Mouse (Mus musculus): ENCODE results near the gene Tmpo.
A peak's percentile ranks its signal among the peaks of the same experiment; 100 is the strongest.
"Not testable (repeated sequence)": the region's sequence is repeated elsewhere in the genome, so short reads cannot be mapped to it uniquely, and the experiment has no call there.

Tmpo gene

GRCm38 (mm10) chr10:91184893-91185292 lies 3.8 kb upstream of the Tmpo start:
- not testable (repeated sequence) for DNase-seq

DNA sequence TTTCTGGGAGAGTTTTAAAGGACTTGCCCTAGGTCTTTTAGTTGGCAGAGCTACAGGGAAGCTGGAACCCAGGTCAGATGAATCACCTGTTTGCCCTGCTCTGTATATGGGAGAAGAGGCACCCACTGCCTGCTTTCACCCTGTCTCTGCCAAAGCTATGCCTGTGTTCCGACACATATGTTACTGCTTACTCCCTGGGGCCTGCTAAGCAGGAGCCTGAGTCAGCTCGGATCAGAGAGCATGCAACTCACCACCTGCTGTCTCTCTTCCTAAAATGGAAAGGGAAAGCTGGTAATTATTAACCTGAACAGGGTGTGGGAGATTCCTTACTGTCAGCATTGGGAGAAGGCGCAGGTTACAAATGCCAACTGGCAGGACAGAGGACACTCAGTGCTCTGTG lies 2.2 kb upstream of the Tmpo start:
- DNase-seq = peak; percentile 23 to 55

DNA sequence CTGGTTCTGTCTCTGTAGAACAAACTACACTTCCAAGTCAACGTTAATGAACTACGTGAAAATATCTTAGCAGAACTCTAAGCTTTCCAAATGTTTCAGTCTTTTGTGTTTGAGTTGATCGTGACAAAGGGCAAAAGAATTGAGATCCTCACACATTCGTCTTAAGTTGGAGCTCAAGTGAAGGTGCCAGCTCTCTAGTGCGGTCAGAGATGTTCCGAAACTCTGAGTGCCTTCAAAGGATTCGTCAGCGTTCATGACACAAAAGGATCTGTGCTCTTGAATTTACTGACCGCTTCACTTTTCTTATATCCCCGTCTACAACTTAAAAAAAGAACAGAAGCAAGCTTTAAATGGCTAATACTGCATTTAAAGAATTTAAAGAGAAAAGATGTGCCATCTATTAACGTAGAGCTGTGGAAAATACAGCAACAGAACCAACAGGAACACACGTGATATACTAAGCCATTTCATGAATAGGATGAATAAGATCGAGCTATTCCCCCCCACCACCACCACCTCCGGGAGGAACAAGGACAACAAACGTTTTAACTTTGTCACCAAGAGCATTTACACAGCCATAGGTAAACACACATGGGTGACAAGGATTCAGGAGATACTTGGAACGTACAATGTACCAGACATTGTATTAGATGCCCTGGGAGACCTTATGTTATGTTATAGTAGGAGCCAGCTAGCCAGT lies 1.3 kb upstream of the Tmpo start:
- no peak for DNase-seq

DNA sequence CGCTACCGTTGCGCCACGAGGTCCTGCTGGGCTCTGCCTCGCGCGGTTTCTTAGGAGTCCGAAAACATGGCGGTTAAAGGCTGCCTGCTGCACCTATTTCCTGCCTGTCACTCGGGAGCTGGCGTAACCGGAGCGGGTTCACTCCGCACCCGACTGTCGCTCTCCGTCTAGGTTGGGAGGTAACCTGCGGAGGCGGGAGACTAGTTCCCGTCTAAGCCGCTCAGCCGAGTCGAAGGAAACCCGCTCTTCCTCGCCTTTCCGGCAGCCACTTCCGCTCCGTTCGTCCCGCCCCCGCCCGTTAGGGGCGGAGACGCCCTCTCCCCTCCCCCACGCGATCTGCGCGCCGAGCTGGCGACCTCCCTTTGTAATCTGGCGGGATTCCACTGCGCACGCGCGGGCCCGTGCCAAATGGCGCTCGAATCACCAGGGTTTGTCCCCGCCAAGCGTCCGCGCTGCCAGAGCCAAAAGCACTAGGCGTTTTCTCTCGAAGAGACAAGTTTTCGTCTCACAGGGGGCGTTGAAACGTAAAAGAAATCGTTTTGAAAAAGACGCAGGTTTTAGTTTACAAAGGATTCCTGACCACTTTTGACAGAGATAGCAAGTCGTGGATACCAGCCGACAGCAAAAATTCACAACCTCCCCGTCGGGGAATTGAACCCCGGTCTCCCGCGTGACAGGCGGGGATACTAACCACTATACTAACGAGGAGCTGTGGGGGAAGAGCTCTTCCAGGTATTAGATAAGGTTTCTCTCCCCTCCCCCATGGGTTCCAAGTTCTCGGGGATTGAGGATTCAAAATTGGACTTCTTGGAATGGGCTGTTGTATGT lies 560 bp upstream of the Tmpo start:
- peak; percentile 98 to 99 for DNase-seq

- DNase-seq = no peak
Observed at GRCm38 (mm10) chr10:91180301-91180700, 814 bp downstream of the Tmpo start.

DNA sequence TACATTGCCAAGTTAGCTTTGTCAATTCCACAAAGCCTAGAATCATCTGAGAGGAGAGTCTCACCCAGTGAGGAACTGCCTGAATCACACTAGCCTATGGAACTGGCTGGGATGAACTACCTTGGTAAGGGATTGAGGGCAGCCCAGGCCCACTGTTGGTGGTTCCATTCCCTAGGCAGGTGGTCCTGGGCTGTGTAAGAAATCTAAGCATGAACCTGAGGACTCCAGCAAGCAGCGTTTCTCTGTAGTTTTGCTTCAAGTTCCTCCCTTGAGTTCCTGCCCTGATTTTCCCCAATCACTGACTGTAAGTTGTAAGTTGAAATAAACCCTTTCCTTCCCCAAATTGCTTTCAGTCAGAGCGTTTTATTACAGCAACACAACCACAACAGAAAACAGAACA lies 1.3 kb downstream of the Tmpo start:
- DNase-seq = no peak

DNA sequence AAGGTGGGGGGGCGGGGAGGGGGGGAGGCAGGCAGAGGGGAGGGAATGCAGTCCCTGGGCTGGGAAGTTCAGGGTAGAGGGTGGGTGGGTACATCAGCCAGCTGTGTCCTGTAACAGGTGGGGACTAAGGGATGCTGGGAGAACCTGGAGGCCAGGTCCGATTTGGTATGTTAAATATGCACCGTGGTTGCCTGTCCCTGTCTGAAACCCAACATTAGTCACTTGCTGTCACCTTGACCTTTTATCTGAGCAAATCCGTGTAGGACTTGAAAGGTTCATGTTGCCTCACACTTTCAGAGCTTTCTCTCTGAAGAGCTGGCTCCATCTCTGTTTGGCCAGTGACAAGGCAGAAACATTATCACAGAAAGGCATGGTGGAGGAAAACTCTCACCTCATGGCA lies 3.9 kb downstream of the Tmpo start:
- no peak for DNase-seq

DNA sequence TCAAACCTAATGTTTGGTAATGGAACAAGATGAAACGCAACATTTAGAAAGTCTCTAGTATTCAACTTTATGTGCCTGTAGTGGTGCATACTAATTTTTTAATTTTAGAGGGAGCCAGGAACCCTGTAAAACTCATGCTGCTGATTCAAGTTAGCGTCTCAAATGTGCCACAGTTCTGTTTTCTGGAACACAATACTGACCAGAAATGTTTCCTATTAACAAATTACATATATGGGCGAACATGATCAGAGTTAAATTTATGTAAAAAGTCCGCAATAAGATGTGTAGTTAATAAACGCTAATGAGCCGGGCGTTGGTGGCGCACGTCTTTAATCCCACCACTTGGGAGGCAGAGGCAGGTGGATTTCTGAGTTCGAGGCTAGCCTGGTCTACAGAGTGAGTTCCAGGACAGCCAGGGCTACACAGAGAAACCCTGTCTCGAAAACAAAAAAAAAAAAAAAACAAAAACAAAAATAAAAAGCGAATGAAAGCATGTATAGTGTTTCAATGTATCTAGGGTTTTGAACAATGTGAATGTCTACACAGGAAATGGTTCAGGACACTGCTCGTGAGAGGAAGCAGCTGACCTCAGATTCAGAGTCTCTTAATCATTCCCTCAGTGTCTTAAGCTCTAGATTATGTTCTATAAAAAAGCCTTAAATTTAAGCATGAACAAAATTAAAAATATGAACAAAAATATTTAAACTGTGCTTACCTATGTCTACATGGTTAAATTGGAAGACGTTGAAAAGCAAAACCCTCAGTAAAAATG lies 8.6 kb downstream of the Tmpo start:
- no peak for DNase-seq

DNA sequence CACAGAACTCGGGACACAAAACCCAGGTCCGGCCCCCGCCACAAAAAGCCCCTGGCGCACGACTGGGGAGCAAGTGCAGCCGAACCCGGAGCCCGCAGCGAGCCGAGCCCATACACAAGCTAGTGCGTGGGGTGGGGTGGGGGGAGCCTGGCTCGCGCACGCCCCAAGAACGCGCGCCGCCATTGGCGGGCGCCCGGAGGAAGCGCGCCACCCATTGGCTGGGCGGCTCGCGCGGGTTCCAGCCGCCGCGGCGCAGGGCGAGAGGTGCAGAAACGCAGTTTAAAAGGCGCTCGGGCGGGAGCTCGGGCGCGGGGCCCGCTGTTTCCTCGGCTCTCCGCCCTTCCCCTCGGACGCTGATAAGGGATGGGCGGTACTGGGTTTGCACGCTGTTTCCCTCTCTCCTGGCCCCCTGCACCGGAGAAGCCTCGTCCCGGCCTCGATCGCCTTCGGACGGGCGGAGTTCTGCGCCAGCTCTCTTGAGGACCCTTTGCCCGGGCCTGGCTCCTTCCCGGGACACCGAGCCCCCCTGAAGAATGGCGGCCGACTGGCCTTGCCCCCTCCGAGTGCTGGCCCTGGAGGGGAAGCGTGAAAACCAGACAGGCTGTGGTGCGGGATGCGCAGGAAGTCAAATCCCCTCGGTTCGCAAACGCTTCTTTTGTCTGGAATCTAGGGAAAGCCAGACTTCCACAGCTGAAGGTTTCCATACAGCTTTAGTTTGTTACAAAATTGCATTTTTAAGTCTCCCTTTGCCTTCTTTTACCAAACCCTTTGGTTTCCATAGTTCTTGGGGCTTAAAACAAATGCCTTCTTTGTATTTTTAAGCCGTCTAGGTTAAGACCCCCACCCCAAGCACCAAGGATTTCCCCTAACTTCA lies 9.4 kb downstream of the Tmpo start:
- DNase-seq = peak; percentile 92 to 94

DNA sequence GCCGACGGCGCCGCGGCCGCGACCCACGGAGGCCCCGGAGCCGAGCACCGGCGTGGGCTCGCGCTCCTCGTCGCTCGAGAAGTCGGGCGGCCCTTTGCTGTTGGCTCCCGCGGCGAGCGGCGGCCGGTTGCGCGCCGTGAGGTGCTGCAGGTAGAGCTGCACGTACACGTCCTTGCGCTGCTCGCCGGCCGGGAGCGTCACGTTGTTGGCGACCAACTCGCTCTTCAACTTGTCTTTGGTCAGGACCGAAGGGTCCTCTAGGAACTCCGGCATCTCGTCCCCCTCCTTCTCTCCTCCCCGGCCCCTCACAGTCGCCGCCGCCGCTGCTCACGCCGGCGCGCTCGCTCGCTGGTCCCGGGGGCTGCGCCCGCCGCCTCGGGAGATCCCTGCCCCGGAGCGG lies 10.1 kb downstream of the Tmpo start:
- DNase-seq = peak in 1 of 2 experiments; percentile 34

GRCm38 (mm10) chr10:91170143-91170941 lies 10.8 kb downstream of the Tmpo start:
- peak; percentile 85 to 88 for DNase-seq

DNA sequence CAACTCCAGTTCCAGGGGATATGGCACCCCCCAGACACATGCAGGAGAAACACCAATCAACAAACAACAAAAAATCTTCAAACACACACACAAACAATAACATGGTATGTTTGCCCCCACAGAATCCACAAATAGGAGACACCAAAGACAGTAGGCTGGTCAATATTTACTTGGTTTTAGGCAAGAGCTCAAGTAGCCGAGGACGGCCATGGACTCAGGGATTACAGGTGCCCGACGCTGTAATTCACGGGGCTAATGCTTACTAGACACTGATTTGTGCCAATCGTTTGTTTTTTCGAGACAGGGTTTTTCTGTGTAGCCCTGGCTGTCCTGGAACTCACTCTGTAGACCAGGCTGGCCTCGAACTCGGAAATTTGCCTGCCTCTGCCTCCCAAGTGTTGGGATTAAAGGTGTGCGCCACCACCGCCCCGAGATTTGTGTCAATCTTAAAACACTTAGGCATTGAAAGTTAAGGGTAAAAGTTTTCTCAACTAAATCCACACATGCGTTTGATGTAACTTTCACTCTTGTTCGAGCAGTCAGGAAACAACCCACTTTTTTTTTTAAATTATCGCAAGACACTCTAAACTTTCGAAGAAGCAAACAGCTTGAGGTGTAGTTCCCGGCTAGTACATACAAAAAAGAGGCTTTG lies 11.6 kb downstream of the Tmpo start:
- no peak for DNase-seq

DNA sequence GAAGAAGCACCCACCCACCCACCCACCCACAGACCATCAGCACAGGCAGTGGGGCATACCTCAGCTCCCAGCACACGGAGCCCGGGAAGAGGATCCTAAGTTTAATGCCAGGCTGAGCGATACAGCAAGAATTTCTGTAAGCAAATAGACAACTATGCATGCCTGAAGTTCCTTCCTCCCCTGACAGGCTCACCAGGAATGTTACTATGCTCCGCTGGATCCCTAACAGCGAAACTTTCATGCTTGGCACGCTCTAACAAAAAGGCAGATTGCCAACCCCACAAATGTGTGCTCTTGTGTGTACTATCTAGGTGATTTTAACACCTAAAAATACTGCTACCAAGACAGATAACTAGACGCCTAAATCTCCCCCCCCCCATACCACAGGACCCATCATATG lies 13.8 kb downstream of the Tmpo start:
- DNase-seq = no peak

DNA sequence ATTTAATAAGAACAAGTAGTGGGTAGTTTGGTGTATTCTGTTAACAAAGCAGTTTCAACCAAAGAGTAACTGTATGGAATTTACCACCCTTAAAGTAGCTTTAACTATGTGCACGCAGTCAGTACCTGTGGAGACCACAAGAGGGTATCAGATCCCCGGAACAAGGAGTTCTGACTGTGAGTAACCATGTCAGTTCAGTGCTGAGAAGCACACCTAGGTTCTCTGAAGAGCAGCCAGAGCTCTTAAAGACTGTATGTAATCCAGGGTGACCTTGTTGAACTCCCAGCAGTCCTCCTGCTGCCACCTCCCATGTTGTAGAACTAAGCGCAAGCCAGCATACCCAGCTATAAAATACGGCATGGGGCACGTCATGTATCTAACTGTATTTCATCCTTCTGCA lies 14.2 kb downstream of the Tmpo start:
- peak; percentile 57 to 72 for DNase-seq

- DNase-seq = no peak
Observed at GRCm38 (mm10) chr10:91165850-91166249, 15.3 kb downstream of the Tmpo start.

- DNase-seq = no peak
Observed at GRCm38 (mm10) chr10:91164491-91164890, 16.6 kb downstream of the Tmpo start.

DNA sequence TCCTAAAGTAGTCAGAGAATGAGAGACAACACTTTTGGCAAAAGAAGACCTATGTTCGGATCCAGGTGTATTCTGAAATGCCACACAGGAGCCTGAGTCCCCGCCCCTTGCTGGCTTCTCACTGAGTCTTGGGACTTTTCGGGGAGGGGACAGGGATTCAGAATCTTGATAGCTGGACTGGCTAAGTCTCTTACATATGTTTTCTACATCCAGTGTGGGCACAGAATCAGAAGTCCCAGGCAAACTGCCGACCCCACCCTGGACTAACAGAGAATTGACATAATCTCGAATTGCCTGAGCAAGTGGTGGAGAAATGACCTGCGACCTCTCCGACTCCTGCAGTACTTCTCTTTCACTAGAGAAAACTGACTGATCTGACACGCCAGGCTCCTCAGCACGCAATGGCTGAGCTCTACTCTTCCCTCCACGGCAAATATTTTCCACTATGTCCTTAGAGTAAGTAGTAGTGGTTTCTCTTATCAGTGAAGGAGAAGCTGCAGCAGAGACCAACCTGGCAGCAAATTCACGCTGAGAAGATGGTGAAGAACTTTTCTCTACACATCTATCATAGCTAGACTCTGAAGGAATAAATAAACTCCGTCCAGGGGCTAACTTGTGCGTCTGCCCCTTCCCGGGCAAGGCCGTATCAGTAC lies 18.5 kb downstream of the Tmpo start:
- no peak for DNase-seq

- no peak for DNase-seq
Observed at GRCm38 (mm10) chr10:91162077-91162476, 19.0 kb downstream of the Tmpo start.

- no peak for DNase-seq
Observed at GRCm38 (mm10) chr10:91161006-91161405, 20.1 kb downstream of the Tmpo start.

DNA sequence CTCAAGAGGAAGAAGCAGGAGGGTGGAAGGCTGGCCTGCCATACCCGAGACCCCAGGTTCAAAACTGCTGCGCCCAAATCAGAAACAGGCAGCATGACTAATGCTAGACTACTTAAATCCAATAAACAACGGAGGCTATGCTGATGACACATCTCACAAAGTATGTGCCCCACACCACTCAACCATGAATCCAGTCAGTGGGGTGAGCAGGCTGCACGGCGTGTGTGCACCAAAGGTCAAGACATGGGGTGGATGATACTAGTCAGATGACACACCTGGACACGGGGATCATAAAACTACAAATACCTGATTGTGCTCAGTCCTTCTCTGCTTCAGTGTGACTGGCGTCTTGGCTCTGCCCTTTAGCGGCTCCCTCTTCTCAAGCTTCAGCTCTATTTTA lies 22.7 kb downstream of the Tmpo start:
- no peak for DNase-seq

GRCm38 (mm10) chr10:91156338-91156737 lies 24.8 kb downstream of the Tmpo start:
- DNase-seq = peak in 1 of 2 experiments; percentile 31
